Mouse (Mus musculus): Measurements from ENCODE around the gene Tspear. TPM values are rescaled to one million over a fixed set of nuclear protein-coding genes. Genes with fewer than 3 reads are reported as not detected.
"Not testable (repeated sequence)": the region's sequence is repeated elsewhere in the genome, so short reads cannot be mapped to it uniquely, and the experiment has no call there.

The Tspear gene
- polyA plus RNA-seq, 1 experiment from 2014 or later, result 0.74 TPM

GRCm38 (mm10) chr10:77752312-77752711 is 65.9 kb downstream of the Tspear start:
- not testable (repeated sequence) for H3K36me3 ChIP-seq (ENCODE audit: control insufficient read depth, insufficient read depth, low read length); H3K4me1 ChIP-seq (ENCODE audit: control insufficient read depth, insufficient read depth, low read length); H3K9ac ChIP-seq (ENCODE audit: low read depth, low read length); H3K27me3 ChIP-seq (ENCODE audit: control insufficient read depth, insufficient read depth, low read length); H3K27ac ChIP-seq (ENCODE audit: low read depth, low read length); H3K4me3 ChIP-seq (ENCODE audit: low read length); H3K4me2 ChIP-seq (replicated peaks; ENCODE audit: low read depth, low read length); H3K9me3 ChIP-seq (ENCODE audit: control insufficient read depth, low read length); ATAC-seq (ENCODE audit: low FRiP score, low TSS enrichment)
- 60% methylated on average over 3 of the region's 3 CpGs for WGBS

GRCm38 (mm10) chr10:77753448-77753847 is 67.1 kb downstream of the Tspear start:
- no peaks in the 10 kb centered on the region for H3K36me3 ChIP-seq (ENCODE audit: control insufficient read depth, insufficient read depth, low read length)
- H3K9ac ChIP-seq (ENCODE audit: low read depth, low read length), result no peak overlapping the region
- no peaks in the 10 kb centered on the region for H3K27me3 ChIP-seq (ENCODE audit: control insufficient read depth, insufficient read depth, low read length)
- no peak overlapping the region for H3K27ac ChIP-seq (ENCODE audit: low read depth, low read length)
- no peak overlapping the region for H3K4me3 ChIP-seq (ENCODE audit: low read length)
- no peak for ATAC-seq (ENCODE audit: low FRiP score, low TSS enrichment)
- no peak overlapping the region for H3K4me2 ChIP-seq (replicated peaks; ENCODE audit: low read depth, low read length)
- no peaks in the 10 kb centered on the region for H3K4me1 ChIP-seq (ENCODE audit: control insufficient read depth, insufficient read depth, low read length)
- H3K9me3 ChIP-seq (ENCODE audit: control insufficient read depth, low read length), result no peaks in the 10 kb centered on the region

- H3K4me2 ChIP-seq (replicated peaks; ENCODE audit: low read depth, low read length); H3K9ac ChIP-seq (ENCODE audit: low read depth, low read length); ATAC-seq (ENCODE audit: low FRiP score, low TSS enrichment); H3K36me3 ChIP-seq (ENCODE audit: control insufficient read depth, insufficient read depth, low read length); H3K4me3 ChIP-seq (ENCODE audit: low read length); H3K27ac ChIP-seq (ENCODE audit: low read depth, low read length); H3K4me1 ChIP-seq (ENCODE audit: control insufficient read depth, insufficient read depth, low read length); H3K27me3 ChIP-seq (ENCODE audit: control insufficient read depth, insufficient read depth, low read length); H3K9me3 ChIP-seq (ENCODE audit: control insufficient read depth, low read length): not testable (repeated sequence)
- no CpG with 5 or more reads among the region's 1 CpGs for WGBS
Observed at GRCm38 (mm10) chr10:77759582-77759981, 73.2 kb downstream of the Tspear start, which contains the start of gene Gm3233. Gene Gm3233 (minus strand): TSS chr10:77759682.

- Histone ChIP-seq H3K36me3 (ENCODE audit: control insufficient read depth, insufficient read depth, low read length) (no peaks in the 10 kb centered on the region), H3K9me3 (ENCODE audit: control insufficient read depth, low read length) (no peaks in the 10 kb centered on the region), H3K4me3 (ENCODE audit: low read length) (no peak overlapping the region), H3K27me3 (ENCODE audit: control insufficient read depth, insufficient read depth, low read length) (no peaks in the 10 kb centered on the region), H3K9ac (ENCODE audit: low read depth, low read length) (no peak overlapping the region), H3K4me2 (replicated peaks; ENCODE audit: low read depth, low read length) (no peak overlapping the region), H3K4me1 (ENCODE audit: control insufficient read depth, insufficient read depth, low read length) (no peaks in the 10 kb centered on the region), H3K27ac (ENCODE audit: low read depth, low read length) (no peak overlapping the region)
- no peak for ATAC-seq (ENCODE audit: low FRiP score, low TSS enrichment)
- 65% methylated on average over 1 of the region's 1 CpGs for WGBS
Observed at GRCm38 (mm10) chr10:77769727-77770126, 83.4 kb downstream of the Tspear start.

- ATAC-seq (ENCODE audit: low FRiP score, low TSS enrichment); H3K4me3 ChIP-seq (ENCODE audit: low read length); H3K27me3 ChIP-seq (ENCODE audit: control insufficient read depth, insufficient read depth, low read length); H3K9ac ChIP-seq (ENCODE audit: low read depth, low read length); H3K9me3 ChIP-seq (ENCODE audit: control insufficient read depth, low read length); H3K27ac ChIP-seq (ENCODE audit: low read depth, low read length); H3K4me1 ChIP-seq (ENCODE audit: control insufficient read depth, insufficient read depth, low read length); H3K4me2 ChIP-seq (replicated peaks; ENCODE audit: low read depth, low read length); H3K36me3 ChIP-seq (ENCODE audit: control insufficient read depth, insufficient read depth, low read length): not testable (repeated sequence)
- 82% methylated on average over 1 of the region's 1 CpGs for WGBS
Observed at GRCm38 (mm10) chr10:77771225-77771624, 84.9 kb downstream of the Tspear start, which contains the start of gene Gm3238. Gene Gm3238 (minus strand): TSS chr10:77771325.

GRCm38 (mm10) chr10:77772142-77772541 is 85.8 kb downstream of the Tspear start:
- H3K36me3 ChIP-seq (ENCODE audit: control insufficient read depth, insufficient read depth, low read length); H3K27me3 ChIP-seq (ENCODE audit: control insufficient read depth, insufficient read depth, low read length); H3K4me2 ChIP-seq (replicated peaks; ENCODE audit: low read depth, low read length); H3K27ac ChIP-seq (ENCODE audit: low read depth, low read length); H3K4me3 ChIP-seq (ENCODE audit: low read length); H3K9me3 ChIP-seq (ENCODE audit: control insufficient read depth, low read length); H3K4me1 ChIP-seq (ENCODE audit: control insufficient read depth, insufficient read depth, low read length); H3K9ac ChIP-seq (ENCODE audit: low read depth, low read length); ATAC-seq (ENCODE audit: low FRiP score, low TSS enrichment): not testable (repeated sequence)
- WGBS, result 83% methylated on average over 1 of the region's 3 CpGs

GRCm38 (mm10) chr10:77776844-77777243 is 90.5 kb downstream of the Tspear start, which contains the start of gene Gm7138:
Gene Gm7138 (minus strand): TSS chr10:77776944.
- H3K36me3 ChIP-seq (ENCODE audit: control insufficient read depth, insufficient read depth, low read length); H3K9ac ChIP-seq (ENCODE audit: low read depth, low read length); H3K4me2 ChIP-seq (replicated peaks; ENCODE audit: low read depth, low read length); H3K4me3 ChIP-seq (ENCODE audit: low read length); H3K4me1 ChIP-seq (ENCODE audit: control insufficient read depth, insufficient read depth, low read length); ATAC-seq (ENCODE audit: low FRiP score, low TSS enrichment); H3K27me3 ChIP-seq (ENCODE audit: control insufficient read depth, insufficient read depth, low read length); H3K9me3 ChIP-seq (ENCODE audit: control insufficient read depth, low read length); H3K27ac ChIP-seq (ENCODE audit: low read depth, low read length): not testable (repeated sequence)
- whole genome bisulfite sequencing, result 75% methylated on average over 1 of the region's 1 CpGs

- H3K4me3 ChIP-seq (ENCODE audit: low read length); H3K4me1 ChIP-seq (ENCODE audit: control insufficient read depth, insufficient read depth, low read length); H3K9ac ChIP-seq (ENCODE audit: low read depth, low read length); H3K4me2 ChIP-seq (replicated peaks; ENCODE audit: low read depth, low read length); H3K27ac ChIP-seq (ENCODE audit: low read depth, low read length); ATAC-seq (ENCODE audit: low FRiP score, low TSS enrichment); H3K36me3 ChIP-seq (ENCODE audit: control insufficient read depth, insufficient read depth, low read length); H3K9me3 ChIP-seq (ENCODE audit: control insufficient read depth, low read length); H3K27me3 ChIP-seq (ENCODE audit: control insufficient read depth, insufficient read depth, low read length): not testable (repeated sequence)
- no CpG with 5 or more reads among the region's 1 CpGs for WGBS
Observed at GRCm38 (mm10) chr10:77782442-77782841, 96.1 kb downstream of the Tspear start, which contains the start of gene Gm3250. Gene Gm3250 (minus strand): TSS chr10:77782542.

GRCm38 (mm10) chr10:77783396-77783795 is 97.0 kb downstream of the Tspear start:
- H3K9me3 ChIP-seq (ENCODE audit: control insufficient read depth, low read length), result not testable (repeated sequence)

More at GRCm38 (mm10) chr10:77783396-77783795, 97.0 kb downstream of the Tspear start:
- not testable (repeated sequence) for H3K27ac ChIP-seq (ENCODE audit: low read depth, low read length); H3K4me3 ChIP-seq (ENCODE audit: low read length); ATAC-seq (ENCODE audit: low FRiP score, low TSS enrichment); H3K36me3 ChIP-seq (ENCODE audit: control insufficient read depth, insufficient read depth, low read length); H3K27me3 ChIP-seq (ENCODE audit: control insufficient read depth, insufficient read depth, low read length); H3K9ac ChIP-seq (ENCODE audit: low read depth, low read length); H3K4me1 ChIP-seq (ENCODE audit: control insufficient read depth, insufficient read depth, low read length); H3K4me2 ChIP-seq (replicated peaks; ENCODE audit: low read depth, low read length)
- WGBS, result 73% methylated on average over 1 of the region's 3 CpGs
